In the genomic region with DNA sequence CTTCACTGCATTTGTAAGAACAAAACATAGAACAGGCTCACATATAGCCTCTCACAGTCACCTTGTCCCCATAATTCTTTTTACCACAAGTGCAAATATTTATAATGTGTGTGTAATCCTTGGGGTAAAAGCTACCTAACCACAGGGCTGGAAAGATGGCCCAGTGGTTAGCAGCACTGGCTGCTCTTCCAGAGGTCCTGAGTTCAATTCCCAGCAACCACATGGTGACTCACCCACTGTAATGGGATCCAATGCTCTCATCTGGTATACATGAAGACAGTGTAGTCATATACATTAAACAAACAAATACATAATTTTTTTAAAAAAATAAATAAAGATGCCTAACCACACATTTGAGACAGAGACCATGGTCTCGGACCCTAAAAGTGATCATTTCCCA, we compare ENCODE assay signal across 27 mouse cellular contexts.
"Had no signal": no experiment of that assay in that cellular context is flagged by ENCODE, and none has a peak within 500 bp of the region (broad histone marks: within the 10 kb centered on the region; RNA-seq: fewer than 3 reads in every experiment).

No protein-coding gene starts in this region.

- H3K4me1 ChIP-seq: embryonic facial prominence, embryonic 12.5 days had no signal

- H3K4me3 ChIP-seq: embryonic facial prominence, embryonic 10.5 days; embryonic facial prominence, embryonic 12.5 days; embryonic facial prominence, embryonic 13.5 days; embryonic facial prominence, embryonic 15.5 days; erythroblast, embryonic 14.5 days; forebrain, embryonic 10.5 days; forebrain, embryonic 12.5 days; forebrain, embryonic 13.5 days; forebrain, embryonic 15.5 days; gastrocnemius, adult 2 months; heart, adult 2 months had no signal

- DNase-seq: cerebellum, adult 9-10 months; cerebellum, adult 9-11 months; cerebellum, postnatal 10 days; cerebellum, postnatal 14 days; cerebellum, postnatal 25 days; cerebellum, postnatal 36 days; embryo, embryonic 11 days; forebrain, postnatal 0 days; gastrocnemius, adult 2 months; gastrocnemius, postnatal 10 days; gastrocnemius, postnatal 14 days; gastrocnemius, postnatal 25 days; gastrocnemius, postnatal 36 days; heart, adult 11 months; heart, adult 18-20 months; heart, adult 2 months had no signal

- H3K9ac ChIP-seq: embryonic facial prominence, embryonic 12.5 days; embryonic facial prominence, embryonic 13.5 days; embryonic facial prominence, embryonic 15.5 days; forebrain, embryonic 12.5 days; forebrain, embryonic 13.5 days; forebrain, embryonic 15.5 days; forebrain, postnatal 0 days had no signal

- H3K27ac ChIP-seq: embryonic facial prominence, embryonic 10.5 days; embryonic facial prominence, embryonic 12.5 days; embryonic facial prominence, embryonic 13.5 days; embryonic facial prominence, embryonic 15.5 days; forebrain, embryonic 10.5 days; forebrain, embryonic 12.5 days; forebrain, embryonic 13.5 days; forebrain, embryonic 15.5 days; gastrocnemius, adult 2 months; heart, adult 2 months had no signal

- H3K4me2 ChIP-seq: embryonic facial prominence, embryonic 12.5 days; embryonic facial prominence, embryonic 13.5 days; embryonic facial prominence, embryonic 15.5 days; forebrain, embryonic 12.5 days; forebrain, embryonic 13.5 days; forebrain, embryonic 15.5 days had no signal

- ATAC-seq: forebrain, embryonic 13.5 days; forebrain, embryonic 14.5 days; forebrain, embryonic 15.5 days; forebrain, embryonic 16.5 days; forebrain, postnatal 0 days had no signal

- H3K27me3 ChIP-seq: embryonic facial prominence, embryonic 12.5 days; embryonic facial prominence, embryonic 13.5 days; embryonic facial prominence, embryonic 15.5 days had no signal

- H3K9me3 ChIP-seq: embryonic facial prominence, embryonic 10.5 days; embryonic facial prominence, embryonic 12.5 days; embryonic facial prominence, embryonic 15.5 days; forebrain, embryonic 10.5 days; forebrain, embryonic 13.5 days; forebrain, embryonic 15.5 days had no signal

- H3K36me3 ChIP-seq: embryonic facial prominence, embryonic 10.5 days; embryonic facial prominence, embryonic 12.5 days; embryonic facial prominence, embryonic 13.5 days; embryonic facial prominence, embryonic 15.5 days; forebrain, embryonic 10.5 days; forebrain, embryonic 12.5 days; forebrain, embryonic 15.5 days had no signal
